Mouse (Mus musculus): Measurements from ENCODE around the gene Lyzl6.

The Lyzl6 gene

DNA sequence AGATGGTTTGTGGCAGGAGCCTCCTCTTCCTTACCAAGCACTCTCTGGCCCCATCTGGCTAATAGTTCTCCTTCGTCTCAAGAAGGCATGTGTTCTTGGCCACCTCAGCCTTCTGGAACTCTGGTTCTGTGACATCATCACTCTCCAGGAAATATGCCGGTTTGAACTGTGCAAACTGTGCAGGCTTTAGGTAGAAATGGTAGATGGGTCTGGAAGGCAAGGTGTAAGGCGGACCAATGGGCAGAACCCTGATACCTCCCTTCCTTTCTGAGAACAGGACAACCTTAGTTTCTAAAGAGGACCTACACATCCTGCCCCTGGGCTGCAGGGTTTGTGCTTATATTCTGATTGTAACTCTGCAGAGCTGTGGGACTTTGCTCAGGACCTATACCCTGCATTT lies at the start of gene Lyzl6:
Lyzl6 (minus strand) TSS at position 101 of the 400 bp plus-strand sequence.
- no peak for DNase-seq

DNA sequence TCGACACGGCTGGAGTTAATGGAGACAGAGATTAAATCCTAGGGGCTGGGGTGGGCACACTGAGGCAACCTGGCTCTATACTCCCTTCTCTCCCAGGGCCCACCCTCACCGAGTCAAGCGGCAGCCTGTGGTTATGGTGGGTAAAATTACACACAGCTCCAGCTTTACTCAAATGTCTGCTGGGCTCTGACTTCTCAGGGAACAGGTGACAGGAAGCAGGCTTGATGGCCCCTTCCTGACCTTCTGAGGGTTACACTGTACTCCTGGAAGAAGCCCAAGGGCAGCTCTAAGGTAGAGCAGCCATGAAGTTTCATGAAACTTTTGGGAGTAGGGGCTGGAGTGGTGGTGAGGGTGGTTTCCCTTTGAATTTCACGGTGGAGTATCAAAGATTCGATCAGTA lies 48.0 kb upstream of the Lyzl6 start:
- DNase-seq: no peak

- no peak for DNase-seq
These were observed 46.6 kb upstream of the Lyzl6 start for GRCm38 (mm10) chr11:103685261-103685736.

DNA sequence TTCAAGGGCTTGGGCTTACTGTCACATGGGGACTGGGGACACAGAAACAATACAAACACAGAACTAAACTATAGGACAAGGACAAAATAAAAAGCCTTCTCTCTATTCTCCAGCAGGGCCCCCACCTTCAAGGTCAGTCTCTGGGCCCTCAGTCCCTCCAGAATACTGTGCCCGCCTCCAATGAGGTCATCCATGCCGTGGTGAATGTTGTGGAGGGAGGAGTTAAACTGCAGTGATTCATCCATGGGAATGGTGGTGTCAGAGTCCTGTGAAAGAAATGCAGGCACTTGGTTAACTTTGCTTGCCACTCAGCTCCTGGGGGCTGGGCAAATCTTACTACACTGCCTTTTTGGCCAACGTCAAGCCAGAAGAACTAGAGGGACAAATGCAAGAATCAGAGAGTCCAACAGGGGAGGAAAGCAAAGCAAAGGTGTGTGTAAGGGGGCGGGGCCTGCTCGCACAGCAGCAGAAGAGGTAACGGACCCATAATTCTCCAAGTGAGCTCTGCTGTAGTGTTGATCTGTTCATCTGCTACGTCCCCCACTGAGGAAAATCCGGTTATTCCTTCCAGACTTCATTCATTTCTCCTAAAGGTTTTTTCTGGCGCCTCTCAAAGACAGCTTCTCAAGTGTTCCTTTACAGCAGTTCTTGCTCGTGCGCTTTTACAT lies 45.1 kb upstream of the Lyzl6 start:
- no peak for DNase-seq

DNA sequence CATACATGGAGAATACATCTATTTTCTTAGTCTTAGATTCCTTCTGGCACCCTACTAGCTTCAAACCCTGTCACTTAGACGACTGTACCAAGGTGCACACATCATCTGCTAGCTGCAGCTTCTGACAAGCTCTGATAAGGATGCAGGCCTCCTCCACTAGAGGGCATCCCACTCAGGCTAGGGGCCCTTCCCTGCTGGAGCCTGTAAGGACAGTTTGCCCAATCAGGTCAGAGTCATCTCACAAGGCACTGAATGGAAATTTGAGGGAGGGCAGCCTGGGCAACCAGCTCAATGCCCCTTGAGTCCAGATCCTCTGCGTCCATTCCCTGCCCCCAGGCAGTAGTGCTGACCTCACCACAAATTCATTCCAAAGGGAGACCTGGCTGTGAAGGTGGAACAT lies 38.4 kb upstream of the Lyzl6 start:
- DNase-seq: peak; percentile 55 to 75

DNA sequence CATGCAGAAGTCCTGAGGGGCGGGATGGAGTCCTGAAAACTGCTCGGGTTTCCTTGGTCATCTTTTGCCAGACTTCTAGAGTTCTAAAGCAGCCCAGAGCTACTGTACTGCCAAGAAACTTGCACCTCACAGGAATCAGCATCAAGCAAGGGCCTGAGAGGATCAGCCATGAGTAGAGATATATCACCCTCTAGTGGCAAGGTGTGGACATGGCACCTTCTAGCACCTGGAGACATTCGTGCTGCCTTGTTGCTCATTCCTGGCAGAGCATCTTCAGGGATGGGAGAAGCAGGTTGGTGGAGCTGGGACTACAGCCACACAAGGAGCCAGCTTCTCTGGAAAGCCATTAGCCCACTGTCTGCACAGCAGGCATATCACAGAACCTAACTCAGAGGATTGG lies 36.9 kb upstream of the Lyzl6 start:
- DNase-seq: peak; percentile 49 to 67

GRCm38 (mm10) chr11:103666907-103667426 lies 28.3 kb upstream of the Lyzl6 start:
- DNase-seq: no peak

DNA sequence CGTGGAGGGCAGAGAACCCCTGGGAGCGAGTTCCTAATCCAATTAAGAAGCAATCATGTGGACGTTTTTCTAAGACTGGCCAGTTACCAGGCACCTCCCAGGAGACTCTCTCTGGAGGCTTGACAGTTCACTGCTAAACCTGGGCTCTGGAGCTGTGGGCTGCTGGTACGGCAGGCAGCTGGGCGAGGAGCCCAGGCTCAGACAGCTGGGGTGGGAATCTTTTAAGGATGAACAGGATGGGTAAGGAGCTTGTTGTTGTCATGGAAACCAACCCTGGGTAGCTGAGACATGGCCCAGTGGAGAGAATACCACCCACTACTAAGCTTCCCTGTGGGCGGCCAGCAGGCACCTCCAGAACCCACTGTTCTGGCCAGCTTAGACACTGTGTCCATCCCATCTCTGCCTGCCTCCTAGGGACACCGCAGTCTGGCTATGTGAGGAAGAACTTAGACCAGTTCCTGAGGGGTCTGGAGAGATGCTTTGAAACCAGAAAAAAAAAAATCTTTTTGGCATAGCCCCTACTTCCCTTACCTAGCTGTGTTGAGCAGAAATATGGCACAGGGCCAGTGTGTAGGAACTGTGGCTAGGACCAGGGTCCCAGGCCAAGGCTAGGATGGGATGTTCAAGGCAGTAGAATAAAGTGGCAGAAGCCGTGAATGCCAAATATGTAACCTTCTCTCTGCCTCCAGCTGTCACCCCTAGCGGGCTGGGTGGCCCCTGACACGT lies 27.7 kb upstream of the Lyzl6 start:
- DNase-seq: no peak

DNA sequence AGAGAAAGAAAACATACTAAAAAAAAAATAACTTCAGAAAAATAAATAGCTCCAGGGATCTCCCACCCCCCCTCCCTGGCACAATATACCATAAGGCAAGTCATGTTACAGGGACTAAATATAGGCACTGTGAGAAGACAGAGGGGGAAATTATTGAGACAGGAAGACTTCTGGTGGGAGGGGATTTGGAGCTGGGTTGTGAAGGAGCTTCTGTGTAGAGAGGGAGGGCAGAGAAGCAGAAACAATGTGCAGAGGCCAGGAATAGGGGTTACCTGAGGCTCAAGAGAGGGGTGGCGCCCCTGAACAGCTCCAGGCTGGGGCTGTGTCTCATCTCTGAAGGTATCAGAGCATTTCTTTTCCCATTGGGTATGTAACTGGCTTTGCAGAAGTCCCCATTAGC lies 27.0 kb upstream of the Lyzl6 start:
- DNase-seq: no peak

DNA sequence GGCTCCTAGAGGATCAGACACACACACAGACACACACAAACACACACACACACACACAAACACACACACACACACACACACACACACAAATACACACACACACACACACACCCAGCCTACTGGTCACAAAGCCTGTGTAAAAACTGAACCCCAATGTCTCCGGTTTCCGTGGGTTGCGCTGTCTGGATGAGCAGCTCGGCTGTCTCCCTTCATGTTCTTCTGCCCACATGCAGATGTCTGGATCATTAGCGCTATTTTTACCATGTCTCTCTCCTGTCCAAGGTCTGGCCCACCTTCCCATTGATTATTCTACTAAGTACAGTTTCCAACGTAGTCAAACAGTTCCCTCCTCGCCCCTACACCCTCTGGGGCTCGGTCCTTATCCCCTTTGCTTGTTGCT lies 24.4 kb upstream of the Lyzl6 start:
- no peak for DNase-seq

GRCm38 (mm10) chr11:103662546-103662945 lies 23.9 kb upstream of the Lyzl6 start:
- DNase-seq: no peak

- no peak for DNase-seq
These were observed 23.2 kb upstream of the Lyzl6 start for GRCm38 (mm10) chr11:103661863-103662262.

DNA sequence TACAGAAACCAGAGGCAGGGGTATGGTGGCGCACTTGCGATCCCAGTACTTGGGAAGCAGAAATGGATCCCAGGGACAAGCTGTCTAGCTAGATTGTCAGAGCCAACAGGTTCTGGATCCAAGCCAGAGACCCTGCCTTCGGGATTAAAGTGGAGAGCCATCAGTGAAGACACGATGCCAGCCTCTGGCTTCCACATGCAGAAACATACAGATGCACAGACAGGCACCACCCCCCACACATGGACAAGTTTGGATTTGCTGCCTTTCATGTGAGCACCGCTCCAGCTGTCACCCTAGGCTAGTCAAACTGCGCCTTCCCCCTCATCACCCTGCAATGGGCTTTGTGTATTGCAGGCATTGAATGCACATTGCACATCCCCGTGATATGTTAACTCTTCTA lies 19.5 kb upstream of the Lyzl6 start:
- DNase-seq: no peak

GRCm38 (mm10) chr11:103656520-103656919 lies 17.8 kb upstream of the Lyzl6 start:
- peak; percentile 11 to 37 for DNase-seq

DNA sequence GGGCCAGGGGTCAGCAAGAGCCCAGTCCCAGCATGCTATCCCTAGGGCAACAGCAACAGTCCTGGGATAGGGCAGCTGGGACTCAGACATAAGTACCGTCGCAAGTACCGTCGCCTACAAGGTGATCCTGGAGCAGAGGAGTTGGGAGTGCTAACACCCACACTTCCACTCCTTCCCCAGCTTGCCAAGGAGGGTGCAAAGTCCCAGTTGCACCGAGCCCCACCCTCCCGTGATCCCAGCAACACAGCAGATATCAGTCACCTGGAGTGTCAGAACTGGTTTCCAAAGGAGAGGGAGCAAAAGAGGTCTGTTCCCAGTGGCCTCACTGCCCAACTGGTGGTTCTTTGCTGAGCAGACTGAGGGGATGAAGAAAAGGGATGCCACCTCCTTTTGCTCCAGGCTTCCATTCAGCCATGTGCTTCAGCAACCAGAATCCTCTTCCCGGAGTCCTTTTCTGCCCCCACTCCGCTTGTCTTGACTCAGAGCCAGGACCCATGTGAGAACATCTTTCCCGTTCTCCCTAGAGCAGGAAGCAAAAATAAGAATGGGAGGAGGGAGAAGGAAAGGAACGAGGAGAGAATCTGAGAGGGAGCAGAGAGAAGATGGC lies 14.8 kb upstream of the Lyzl6 start:
- DNase-seq: no peak

GRCm38 (mm10) chr11:103651426-103651825 lies 12.7 kb upstream of the Lyzl6 start:
- no peak for DNase-seq

- no peak for DNase-seq
These were observed 11.3 kb upstream of the Lyzl6 start for GRCm38 (mm10) chr11:103649983-103650493.

GRCm38 (mm10) chr11:103649301-103649982 lies 10.8 kb upstream of the Lyzl6 start, which contains the start of gene Rprml:
Gene Rprml, plus strand, starts transcription at chr11:103649570.
- DNase-seq: no peak

DNA sequence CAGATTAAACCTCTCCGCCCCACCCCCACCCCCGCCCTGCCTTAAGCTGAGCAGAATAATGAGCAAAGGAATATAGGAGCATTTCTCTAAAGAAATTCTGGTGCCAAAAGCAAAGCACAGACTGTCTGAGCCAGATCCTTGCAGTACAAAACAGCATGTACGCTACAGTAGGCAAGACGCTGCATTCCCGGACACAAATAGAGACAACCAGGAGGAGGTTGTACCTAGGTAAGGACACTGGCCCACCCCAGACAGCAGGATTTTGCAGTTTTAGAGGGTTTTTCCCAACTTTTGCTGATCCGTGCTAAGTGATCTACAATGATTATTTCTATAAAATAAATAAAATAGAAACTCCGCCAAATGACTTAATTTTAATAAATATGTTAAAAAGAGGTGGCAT lies 10.0 kb upstream of the Lyzl6 start:
- no peak for DNase-seq

DNA sequence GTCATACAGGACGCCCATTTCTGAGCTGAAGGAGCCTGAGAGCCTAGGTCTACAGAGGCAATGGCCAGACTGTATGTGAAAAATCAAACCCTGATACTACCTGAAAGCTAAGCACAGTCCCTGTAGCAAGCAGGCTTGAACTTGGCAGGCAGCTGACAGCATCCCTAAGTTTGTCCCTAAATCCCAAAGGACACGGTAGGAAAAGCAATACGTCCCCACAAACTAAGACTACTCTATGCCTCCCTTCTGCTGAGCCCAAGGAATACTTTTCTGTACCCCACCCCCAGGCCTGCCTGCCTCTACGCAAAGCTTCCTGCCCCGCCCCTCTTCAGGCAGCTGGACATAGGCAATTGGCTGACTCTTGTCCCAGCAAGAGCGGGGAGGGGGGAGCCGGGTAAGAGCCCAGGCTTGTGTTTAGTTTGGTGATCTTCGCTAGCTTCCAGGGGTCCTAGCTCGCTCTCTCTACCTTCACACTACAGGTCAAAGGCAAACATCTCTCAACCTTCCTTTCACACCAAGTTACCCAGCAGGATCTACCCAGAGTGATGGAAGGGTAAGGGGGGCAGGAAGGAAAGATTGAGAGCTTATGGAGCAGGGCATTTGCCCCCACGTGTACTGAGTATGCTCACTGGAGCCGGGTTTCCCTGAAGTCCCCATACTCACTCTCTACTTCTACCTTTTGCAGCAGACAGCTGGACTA lies 9.4 kb upstream of the Lyzl6 start:
- no peak for DNase-seq

DNA sequence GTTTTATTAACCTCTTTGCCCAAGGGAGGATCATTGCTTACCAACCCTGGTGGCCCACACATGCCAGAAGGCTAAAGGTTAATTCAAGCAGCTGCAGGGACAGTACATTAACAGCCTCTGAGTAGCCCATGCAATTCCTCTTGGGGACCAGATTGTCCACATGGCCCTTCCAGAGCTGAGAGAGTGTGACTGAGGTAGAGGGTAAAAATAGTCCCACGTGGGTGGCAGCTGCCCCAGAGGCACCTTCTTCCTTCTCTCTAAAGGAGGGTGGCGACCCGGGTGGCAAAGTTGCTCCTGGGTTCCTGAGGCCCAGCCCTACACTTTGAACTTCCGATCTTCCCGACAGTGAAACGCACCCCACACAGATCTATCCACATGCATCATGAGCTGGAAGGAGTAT lies 7.6 kb upstream of the Lyzl6 start:
- no peak for DNase-seq

GRCm38 (mm10) chr11:103645731-103646130 lies 7.0 kb upstream of the Lyzl6 start:
- no peak for DNase-seq

Measured in kidney, adult 8-10 months (tissue).